Mouse (Mus musculus): ENCODE data around the gene Vangl1. TPM values are rescaled to one million over a fixed set of nuclear protein-coding genes. Genes with fewer than 3 reads are reported as not detected.

Gene Vangl1
- polyA plus RNA-seq, 2 experiments from 2014 or later: 0.08 to 0.47 TPM

DNA sequence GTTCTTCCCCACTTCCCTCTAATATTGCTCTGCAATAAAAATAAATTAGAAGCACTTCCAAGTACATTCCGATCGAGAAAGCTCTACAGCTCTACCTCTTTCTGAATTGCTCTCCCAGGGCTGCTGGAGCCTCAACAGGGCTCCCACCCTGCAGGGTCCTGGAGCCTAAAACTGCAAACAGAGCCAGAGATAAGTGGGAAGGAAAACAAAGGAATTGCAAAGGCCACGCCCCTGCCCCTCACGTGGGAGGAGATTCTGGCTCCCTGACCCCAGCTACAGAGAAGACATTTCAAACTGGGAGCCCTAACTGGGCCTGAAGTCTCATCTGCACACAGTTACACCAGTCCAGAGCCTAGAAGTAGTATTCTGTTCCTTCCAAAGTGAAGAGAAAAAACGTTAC lies 6.7 kb downstream of the Vangl1 start:
- ATAC-seq: no peak

- ATAC-seq: no peak
These were observed 7.3 kb downstream of the Vangl1 start for GRCm38 (mm10) chr3:102197152-102197551.

DNA sequence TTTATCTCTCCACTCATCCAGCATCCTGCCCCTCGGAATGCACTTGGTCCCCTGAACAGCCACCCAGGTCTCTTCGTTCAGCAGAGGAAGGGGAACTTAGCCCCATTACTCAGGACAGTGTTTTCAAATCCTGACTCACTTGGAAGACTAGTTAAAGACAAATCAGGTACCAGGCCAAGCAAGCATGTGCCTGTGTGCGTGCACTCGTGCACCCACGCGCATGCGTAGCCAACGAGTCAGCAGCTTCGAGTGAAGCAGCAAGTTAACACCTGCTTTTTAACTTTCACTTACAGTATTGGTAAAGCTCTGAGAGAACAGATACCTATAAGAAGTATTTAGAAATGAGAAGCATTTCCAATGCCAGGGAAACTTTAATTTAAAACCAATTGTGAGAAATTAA lies 8.3 kb downstream of the Vangl1 start:
- ATAC-seq: no peak

DNA sequence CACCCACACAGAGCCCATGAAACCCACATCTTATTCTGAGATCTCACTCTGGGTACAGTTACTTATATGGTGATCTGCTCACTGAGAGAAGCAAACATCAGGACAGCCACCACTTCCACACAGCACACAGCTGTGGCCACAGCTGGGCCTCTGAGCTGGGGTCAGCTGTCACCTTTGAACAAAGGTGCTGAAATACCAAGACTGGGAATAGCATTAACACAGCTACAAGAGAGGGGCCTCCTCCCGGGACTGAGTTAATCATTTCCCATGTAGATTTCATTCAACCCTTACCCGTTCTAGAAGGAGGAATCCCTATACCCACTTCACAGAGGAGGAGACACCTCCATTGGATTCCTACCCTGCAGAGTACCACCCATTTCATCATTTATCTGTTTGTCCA lies 8.7 kb downstream of the Vangl1 start:
- no peak for ATAC-seq

GRCm38 (mm10) chr3:102194291-102195051 lies 10.0 kb downstream of the Vangl1 start:
- ATAC-seq: no peak

- ATAC-seq: no peak
These were observed 10.8 kb downstream of the Vangl1 start for GRCm38 (mm10) chr3:102193488-102194290.

DNA sequence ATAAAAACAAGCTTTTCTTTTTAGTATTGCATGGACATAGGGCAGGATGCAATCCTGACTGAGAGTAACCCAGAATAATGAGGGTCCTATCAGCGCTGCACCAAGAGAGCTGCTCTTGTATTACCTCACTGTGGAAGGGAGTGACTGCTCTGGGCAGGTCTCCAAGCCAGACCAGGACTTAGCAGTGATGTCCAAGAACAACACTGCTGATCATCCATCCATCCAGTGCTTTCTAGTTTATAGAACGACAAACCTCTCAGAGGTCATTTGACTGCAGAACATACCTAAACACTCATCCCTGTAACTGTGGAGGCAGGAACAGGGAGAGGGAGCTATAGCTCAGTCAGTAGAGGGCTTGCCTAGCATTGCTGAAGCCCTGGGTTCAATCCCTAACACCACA lies 11.9 kb downstream of the Vangl1 start:
- ATAC-seq: no peak

DNA sequence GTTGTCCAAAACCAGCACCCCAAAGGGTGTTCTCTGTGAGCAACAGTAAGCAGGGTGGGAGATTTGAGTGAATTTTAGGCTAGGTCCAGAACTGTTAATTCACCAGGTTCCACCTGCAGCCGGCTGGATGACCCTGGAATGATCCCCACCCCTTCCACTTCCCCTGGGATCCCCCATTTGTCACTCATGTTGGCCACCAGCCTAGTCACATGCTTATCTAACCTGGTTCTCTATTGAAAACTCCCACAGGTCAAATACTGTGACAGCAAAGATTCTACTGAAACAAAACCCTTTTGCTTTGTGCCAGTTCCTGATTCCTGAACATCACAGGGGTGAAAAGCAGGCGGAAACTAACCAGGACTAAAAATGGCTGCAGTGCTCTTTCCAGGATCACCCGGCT lies 12.9 kb downstream of the Vangl1 start:
- no peak for ATAC-seq

- ATAC-seq: no peak
These were observed 13.9 kb downstream of the Vangl1 start for GRCm38 (mm10) chr3:102190642-102191041.

- ATAC-seq: no peak
These were observed 14.5 kb downstream of the Vangl1 start for GRCm38 (mm10) chr3:102190015-102190414.

DNA sequence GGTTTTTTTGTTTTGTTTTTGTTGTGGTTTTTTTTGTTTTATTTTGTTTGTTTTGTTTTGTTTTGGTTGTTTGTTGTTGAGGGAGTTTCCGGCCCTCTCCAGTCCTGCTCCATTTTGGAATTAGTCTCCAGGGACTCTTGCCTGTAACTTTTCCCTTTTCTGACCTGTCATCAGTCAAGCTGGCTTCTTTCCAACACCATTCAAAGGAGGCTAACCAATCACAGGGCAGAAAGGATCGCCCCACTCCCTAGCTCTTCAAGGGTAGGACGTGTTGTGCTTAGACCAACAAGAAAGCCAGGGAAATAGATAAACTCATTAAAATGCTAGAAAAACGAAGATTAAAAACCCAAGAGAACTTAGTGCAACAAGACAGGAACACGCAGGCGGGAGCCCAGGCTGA lies 15.5 kb downstream of the Vangl1 start:
- ATAC-seq: no peak

GRCm38 (mm10) chr3:102187401-102187800 lies 17.1 kb downstream of the Vangl1 start:
- no peak for ATAC-seq

DNA sequence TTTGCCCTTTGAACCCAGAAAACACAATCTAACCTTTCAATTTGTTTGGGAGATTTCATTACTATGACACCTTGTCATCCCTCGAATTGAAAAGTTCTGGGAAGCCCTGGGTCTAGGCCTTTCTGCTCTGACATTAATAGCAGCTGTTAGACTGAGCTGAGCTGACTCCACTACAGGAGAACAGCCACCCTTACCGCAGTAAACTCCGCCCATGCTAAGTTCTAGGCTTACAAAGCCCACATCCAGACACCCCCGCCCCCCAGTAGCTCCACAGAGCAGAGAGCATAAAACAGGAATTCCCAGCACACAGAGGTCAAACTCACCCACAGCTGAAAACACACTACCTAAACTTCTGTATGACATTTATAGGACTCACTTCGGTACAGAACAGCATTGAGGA lies 19.8 kb downstream of the Vangl1 start:
- ATAC-seq: no peak

- ATAC-seq: no peak
These were observed 21.9 kb downstream of the Vangl1 start for GRCm38 (mm10) chr3:102182601-102183000.

DNA sequence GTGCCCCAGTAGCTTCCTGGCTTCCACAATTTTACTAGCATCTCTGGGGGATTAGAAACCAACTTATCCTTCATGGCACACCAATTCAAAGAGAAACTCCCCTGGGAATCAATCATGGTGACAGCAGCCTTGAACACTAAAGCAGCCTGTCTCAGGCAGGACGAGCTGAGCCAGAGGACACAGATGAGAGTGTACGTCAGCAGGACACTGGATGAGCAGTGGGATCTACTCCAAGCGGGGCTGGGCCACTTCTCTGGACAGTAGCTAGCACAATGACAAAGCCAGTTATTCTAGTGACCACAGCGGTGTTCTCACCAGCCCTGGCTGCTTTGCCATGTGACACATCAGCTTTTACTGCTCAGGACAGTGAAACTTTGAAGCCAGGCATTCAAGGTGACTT lies 23.3 kb downstream of the Vangl1 start:
- ATAC-seq: no peak

- ATAC-seq: no peak
These were observed 23.7 kb downstream of the Vangl1 start for GRCm38 (mm10) chr3:102180746-102181145.

- ATAC-seq: no peak
These were observed 24.6 kb downstream of the Vangl1 start for GRCm38 (mm10) chr3:102179869-102180268.

GRCm38 (mm10) chr3:102177837-102178615 lies 26.5 kb downstream of the Vangl1 start:
- no peak for ATAC-seq

DNA sequence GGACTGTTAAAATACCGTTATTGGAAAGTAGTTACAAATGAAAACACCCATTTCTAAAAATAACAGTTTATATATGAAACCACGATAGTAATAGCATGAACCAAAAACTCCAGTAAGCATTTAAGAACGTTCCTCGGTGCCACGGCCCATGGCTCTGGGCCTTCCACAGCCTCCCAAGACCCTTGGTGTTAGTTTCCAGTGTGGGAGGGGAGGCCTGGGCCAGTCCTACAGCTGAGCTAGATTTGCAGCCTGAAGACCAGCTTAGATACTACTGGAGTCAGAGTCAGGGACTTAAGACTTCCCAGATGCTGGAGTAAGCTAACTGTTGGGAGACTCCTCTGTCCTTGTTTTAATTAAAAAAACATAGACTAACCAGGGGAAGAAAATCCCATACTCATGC lies 28.4 kb downstream of the Vangl1 start:
- ATAC-seq: no peak

- no peak for ATAC-seq
These were observed 28.8 kb downstream of the Vangl1 start for GRCm38 (mm10) chr3:102175701-102176100.

DNA sequence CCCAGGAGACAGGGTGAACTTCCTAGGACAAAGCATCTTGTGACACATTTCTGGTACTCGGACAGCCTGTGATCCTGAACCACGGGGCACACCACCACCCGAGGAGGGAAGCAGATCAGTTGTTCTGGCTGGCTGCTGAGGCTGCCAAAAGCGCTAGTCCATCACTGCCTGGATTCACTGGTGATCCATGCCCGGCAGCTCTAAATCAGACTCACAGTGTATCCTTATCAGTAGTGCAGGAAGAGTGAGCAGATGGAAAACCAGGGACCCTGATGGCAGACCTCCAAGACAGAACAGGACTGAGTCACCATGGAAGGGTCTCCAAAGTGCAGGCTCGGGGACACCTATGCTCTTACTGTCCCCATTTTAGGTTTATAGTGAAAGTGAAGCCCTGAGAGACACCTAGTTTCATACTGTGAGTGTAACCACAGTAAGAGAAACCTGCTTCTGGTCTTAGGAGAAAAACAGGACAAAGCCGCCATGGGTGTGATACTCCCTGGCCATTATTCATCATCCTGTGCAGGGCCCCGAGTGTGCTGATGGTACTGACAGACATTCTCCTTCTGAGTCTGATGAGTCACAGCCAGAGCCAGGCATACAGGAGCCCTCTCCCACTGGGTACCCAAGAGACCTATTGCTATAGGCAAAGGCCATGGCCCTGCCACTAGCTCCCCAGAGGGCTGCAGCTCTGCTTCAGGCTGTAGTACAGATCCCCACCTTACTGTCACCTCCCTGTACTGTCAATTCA lies 30.2 kb downstream of the Vangl1 start:
- no peak for ATAC-seq

DNA sequence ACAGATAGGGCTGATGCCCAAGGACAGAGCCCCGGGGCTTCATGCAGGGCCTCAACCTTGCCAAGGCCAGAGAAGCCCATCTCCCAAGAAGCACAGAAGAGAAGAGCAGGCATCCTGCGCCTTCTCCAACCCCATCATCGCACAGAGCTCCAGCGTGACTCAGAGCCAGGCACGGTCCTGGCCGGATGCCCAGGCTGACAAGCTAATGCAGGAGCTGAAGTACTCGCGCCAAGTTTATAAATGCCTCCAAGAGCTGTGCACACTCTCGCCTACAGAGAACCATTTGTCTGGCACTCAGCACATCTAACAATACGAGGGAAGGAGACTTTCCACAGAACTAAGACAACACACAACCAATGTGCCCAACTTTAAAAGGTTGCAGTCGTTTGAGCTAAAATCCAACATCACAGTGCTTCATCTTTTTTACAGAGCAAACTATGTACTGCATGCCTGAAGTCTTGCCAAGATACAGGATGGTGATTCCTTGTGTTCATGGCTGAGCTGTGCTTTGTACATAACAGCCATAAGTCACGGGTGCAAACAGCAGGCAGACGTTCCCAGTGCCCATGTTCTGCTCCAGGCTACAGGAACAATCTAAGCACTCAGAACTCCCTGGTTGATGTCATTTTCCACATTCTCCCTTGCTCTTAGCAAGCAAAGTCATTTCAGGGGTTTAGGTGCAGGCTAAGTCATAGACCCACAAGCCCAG lies 35.1 kb downstream of the Vangl1 start:
- no peak for ATAC-seq

Measured in CD4-positive, CD25-positive, alpha-beta regulatory T cell, adult 4 months (primary cell).